Comparison of ENCODE assay signal across 23 mouse cellular contexts in the genomic region with DNA sequence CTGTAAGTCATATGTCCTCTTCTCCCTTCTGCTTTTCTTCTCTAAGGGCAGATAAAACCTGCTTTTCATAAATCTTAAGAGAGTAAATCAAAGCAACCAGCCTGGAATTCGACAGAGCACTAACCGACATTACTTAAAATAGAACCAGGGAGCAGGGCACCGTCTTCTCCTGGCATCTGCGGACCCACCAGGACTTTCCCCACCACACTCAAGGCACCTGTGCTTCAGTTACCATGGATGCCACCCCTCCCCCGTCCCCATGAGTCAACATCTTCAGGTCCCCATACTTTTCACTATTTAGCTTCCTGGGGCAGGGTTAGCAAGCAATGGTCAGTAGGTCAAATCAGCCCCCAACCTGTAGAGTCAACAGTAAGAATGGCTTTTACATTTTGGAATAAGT.
DNase-seq lines count a peak whose midpoint lies in the region; ATAC-seq and TF ChIP-seq lines count a peak whose summit lies in the region.
"Had no signal": no experiment of that assay in that cellular context is flagged by ENCODE, and none has a peak within 500 bp of the region (broad histone marks: within the 10 kb centered on the region; RNA-seq: fewer than 3 reads in every experiment).

No protein-coding gene starts in this region.

- no peak overlapping the region for H3K4me2 ChIP-seq in limb, embryonic 15.5 days
- H3K4me2 ChIP-seq in CH12.LX (ENCODE audit: insufficient read depth, low read depth, poor library complexity, severe bottlenecking) (no peak overlapping the region), myocyte (ENCODE audit: low read depth) (no peak overlapping the region)
- H3K4me2 ChIP-seq: embryonic facial prominence, embryonic 13.5 days; embryonic facial prominence, embryonic 15.5 days; forebrain, embryonic 13.5 days; forebrain, embryonic 15.5 days had no signal

- H3K4me3 ChIP-seq in limb, embryonic 15.5 days = no peak overlapping the region
- H3K4me3 ChIP-seq in limb, embryonic 10.5 days = no peak overlapping the region
- no peak overlapping the region for H3K4me3 ChIP-seq in CH12.LX (replicated peaks in 1 of 3; ENCODE audit: low read depth in 2 of 3, low read length in 2 of 3, poor library complexity in 1 of 3)
- no peak overlapping the region for H3K4me3 ChIP-seq in myocyte
- H3K4me3 ChIP-seq: embryonic facial prominence, embryonic 13.5 days; embryonic facial prominence, embryonic 15.5 days; forebrain, embryonic 13.5 days; forebrain, embryonic 15.5 days had no signal

- H3K79me2 ChIP-seq in CH12.LX (replicated peaks; ENCODE audit: control insufficient read depth, extremely low read depth, insufficient read depth, poor library complexity, severe bottlenecking) (no peaks in the 10 kb centered on the region), myocyte (ENCODE audit: control insufficient read depth, insufficient read depth) (no peaks in the 10 kb centered on the region)

- TF ChIP-seq POLR2A in CH12.LX (IDR thresholded peaks at IDR 0.05; ENCODE audit: low read depth, low read length) (no peak), myocyte (IDR thresholded peaks at IDR 0.05; ENCODE audit: insufficient read length, low read depth) (no peak)

- no peak for TF ChIP-seq EP300 in CH12.LX (IDR thresholded peaks at IDR 0.05; ENCODE audit: low read length)

- H3K9me3 ChIP-seq in limb, embryonic 15.5 days = no peaks in the 10 kb centered on the region
- H3K9me3 ChIP-seq in limb, embryonic 10.5 days (replicated peaks) = no peaks in the 10 kb centered on the region
- H3K9me3 ChIP-seq in CH12.LX (replicated peaks; ENCODE audit: low read length) = no peaks in the 10 kb centered on the region
- H3K9me3 ChIP-seq: embryonic facial prominence, embryonic 13.5 days; embryonic facial prominence, embryonic 15.5 days; forebrain, embryonic 13.5 days; forebrain, embryonic 15.5 days had no signal

- in situ Hi-C loops in CH12.LX (cut with MboI; ENCODE audit: low pct_ligation_motif_present, low pct_unique_long_range_greater_than_20kb, low sequenced_read_pairs) = no loop called here

- no peak overlapping the region for H3ac ChIP-seq in myocyte (ENCODE audit: control insufficient read depth, insufficient read length)

- peaks cover 23% of the 10 kb centered on the region for H3K4me1 ChIP-seq in limb, embryonic 15.5 days
- peaks cover 23% of the 10 kb centered on the region for H3K4me1 ChIP-seq in limb, embryonic 10.5 days
- peaks cover 9 to 71% of the 10 kb centered on the region in 2 experiments for H3K4me1 ChIP-seq in CH12.LX (ENCODE audit: control insufficient read depth in 1 of 2, insufficient read depth in 2 of 2)
- H3K4me1 ChIP-seq: forebrain, embryonic 13.5 days; forebrain, embryonic 15.5 days had no signal

- H3K27ac ChIP-seq in limb, embryonic 15.5 days = peak overlapping the region; percentile 18; the same call in 1 of the 2 replicates
- H3K27ac ChIP-seq in limb, embryonic 10.5 days = no peak overlapping the region
- H3K27ac ChIP-seq in CH12.LX (ENCODE audit: insufficient read depth, low read depth) = no peak overlapping the region
- H3K27ac ChIP-seq: embryonic facial prominence, embryonic 13.5 days; embryonic facial prominence, embryonic 15.5 days; forebrain, embryonic 13.5 days; forebrain, embryonic 15.5 days had no signal

- H3K9ac ChIP-seq in limb, embryonic 15.5 days = no peak overlapping the region
- H3K9ac ChIP-seq in CH12.LX (ENCODE audit: insufficient read depth, low read depth) = no peak overlapping the region
- H3K9ac ChIP-seq: embryonic facial prominence, embryonic 13.5 days; embryonic facial prominence, embryonic 15.5 days; forebrain, embryonic 13.5 days; forebrain, embryonic 15.5 days had no signal

- no peak for TF ChIP-seq CTCF in CH12.LX (conservative IDR thresholded peaks at IDR 0.05 in 1 of 2, IDR thresholded peaks at IDR 0.05 in 1 of 2; ENCODE audit: low read depth in 2 of 2, low read length in 2 of 2)

- DNase-seq in heart, adult 11 months = peak; percentile 56
- DNase-seq in heart, adult 18-20 months = no peak
- DNase-seq in limb, embryonic 10.5 days (ENCODE audit: low spot score) = no peak
- DNase-seq in CH12.LX (ENCODE audit: extremely low read depth) = no peak
- DNase-seq in thymus, postnatal 10 days (ENCODE audit: low spot score in 2 of 2) = no peak
- DNase-seq: adrenal gland, adult 2 months; adrenal gland, postnatal 10 days; adrenal gland, postnatal 25 days; B cell, adult 2 months; cerebellum, adult 11 months; cerebellum, adult 18-20 months; cerebellum, adult 8-10 months; cerebellum, adult 9-11 months; cerebellum, postnatal 14 days; cerebellum, postnatal 36 days; embryo, embryonic 11 days had no signal

- no peaks in the 10 kb centered on the region for H3K27me3 ChIP-seq in limb, embryonic 15.5 days
- no peaks in the 10 kb centered on the region for H3K27me3 ChIP-seq in limb, embryonic 10.5 days (ENCODE audit: low read depth, poor library complexity, severe bottlenecking)
- H3K27me3 ChIP-seq in CH12.LX (replicated peaks) = no peaks in the 10 kb centered on the region
- H3K27me3 ChIP-seq in myocyte (ENCODE audit: control insufficient read depth, insufficient read depth, insufficient read length) = no peaks in the 10 kb centered on the region
- H3K27me3 ChIP-seq: embryonic facial prominence, embryonic 13.5 days; embryonic facial prominence, embryonic 15.5 days; forebrain, embryonic 13.5 days; forebrain, embryonic 15.5 days had no signal

- no peak for TF ChIP-seq RAD21 in CH12.LX (IDR thresholded peaks at IDR 0.05; ENCODE audit: low read depth, low read length)

- dilution Hi-C loops in CH12.LX (cut with MboI; ENCODE audit: extremely low pct_ligation_motif_present, extremely low pct_unique_long_range_greater_than_20kb, low sequenced_read_pairs) = no loop called here

- no peaks in the 10 kb centered on the region for H3K36me3 ChIP-seq in limb, embryonic 15.5 days
- H3K36me3 ChIP-seq in limb, embryonic 10.5 days = no peaks in the 10 kb centered on the region
- H3K36me3 ChIP-seq in CH12.LX (replicated peaks in 1 of 2; ENCODE audit: control insufficient read depth in 1 of 2, insufficient read depth in 1 of 2, low read length in 1 of 2) = no peaks in the 10 kb centered on the region
- H3K36me3 ChIP-seq in myocyte (ENCODE audit: control insufficient read depth, insufficient read depth) = no peaks in the 10 kb centered on the region
- H3K36me3 ChIP-seq: embryonic facial prominence, embryonic 13.5 days; embryonic facial prominence, embryonic 15.5 days; forebrain, embryonic 15.5 days had no signal

- WGBS in limb, embryonic 15.5 days = 39% methylated on average over 5 of the region's 5 CpGs
- WGBS in limb, embryonic 10.5 days = 77% methylated on average over 5 of the region's 5 CpGs

- ATAC-seq in limb, embryonic 15.5 days (ENCODE audit: insufficient number of reproducible peaks, low FRiP score, low TSS enrichment, low read depth) = no peak
- ATAC-seq: CD4-positive, CD25-positive, alpha-beta regulatory T cell, adult 4 months; forebrain, embryonic 13.5 days; forebrain, embryonic 15.5 days had no signal

TF ChIP-seq in CH12.LX, 34 proteins besides CTCF, POLR2A, EP300 and RAD21:
- 0 out of 2 replicates have a peak, but pooled peaks have one; percentile 36 for TF ChIP-seq CHD2 (IDR thresholded peaks at IDR 0.05; ENCODE audit: low read length)
- no peak for TF ChIP-seq GABPA (IDR thresholded peaks at IDR 0.05; ENCODE audit: insufficient replicate concordance, low read depth, low read length)

TF ChIP-seq in myocyte, 11 proteins besides CTCF, POLR2A, EP300 and RAD21:
- TF ChIP-seq REST (IDR thresholded peaks at IDR 0.05; ENCODE audit: insufficient read depth, insufficient read length) (no peak), MYOD1 (IDR thresholded peaks at IDR 0.05; ENCODE audit: control insufficient read depth in 1 of 3, insufficient read length in 2 of 3, low read depth in 2 of 3) (peak in 2 of 3 experiments; percentile 46 to 72), TCF12 (IDR thresholded peaks at IDR 0.05; ENCODE audit: insufficient read depth, poor library complexity, severe bottlenecking) (no peak), MYOG (IDR thresholded peaks at IDR 0.05; ENCODE audit: control insufficient read depth in 1 of 3, insufficient read depth in 1 of 3, insufficient read length in 2 of 3, low read depth in 2 of 3) (peak in 1 of 3 experiments; percentile 39), TCF3 (IDR thresholded peaks at IDR 0.05; ENCODE audit: insufficient read length, low read depth) (no peak), SRF (IDR thresholded peaks at IDR 0.05; ENCODE audit: control insufficient read depth, insufficient read length, low read depth) (no peak), USF1 (IDR thresholded peaks at IDR 0.05; ENCODE audit: low read depth) (no peak), POLR2AphosphoS2 (IDR thresholded peaks at IDR 0.05; ENCODE audit: insufficient read length, low read depth) (no peak)
